Mouse (Mus musculus): Measurements from ENCODE around the gene Olfr839-ps1. TPM values are rescaled to one million over a fixed set of nuclear protein-coding genes. Genes with fewer than 3 reads are reported as not detected.

Olfr839-ps1 gene
- polyA plus RNA-seq (2012; rRNA removed): not detected in 2 replicates

GRCm38 (mm10) chr9:19177212-19177611 lies at the start of gene Olfr839-ps1:
TSS of gene Olfr839-ps1 (minus strand) at chr9:19177312.

GRCm38 (mm10) chr9:19136017-19136416 lies 41.1 kb downstream of the Olfr839-ps1 start, which contains the start of gene Olfr837:
TSS of gene Olfr837 (plus strand) at chr9:19136317.

GRCm38 (mm10) chr9:19120082-19120481 lies 57.0 kb downstream of the Olfr839-ps1 start, which contains the start of gene Olfr836:
TSS of gene Olfr836 (plus strand) at chr9:19120382.

Other genes with a start within 250 kb of the Olfr839-ps1 start
- not detected in 2 replicates for gene Olfr832, start 240.2 kb downstream of the Olfr839-ps1 start, polyA plus RNA-seq (2012; rRNA removed)
- gene Olfr834, start 189.3 kb downstream of the Olfr839-ps1 start, polyA plus RNA-seq (2012; rRNA removed): not detected in 2 replicates
- not detected in 2 replicates for gene Olfr835, start 144.6 kb downstream of the Olfr839-ps1 start, polyA plus RNA-seq (2012; rRNA removed)
- not detected in 2 replicates for gene Olfr836, start 56.9 kb downstream of the Olfr839-ps1 start, polyA plus RNA-seq (2012; rRNA removed)
- gene Olfr837, start 41.0 kb downstream of the Olfr839-ps1 start, polyA plus RNA-seq (2012; rRNA removed): not detected in 2 replicates
- gene Olfr843, start 74.7 kb upstream of the Olfr839-ps1 start, polyA plus RNA-seq (2012; rRNA removed): not detected in 2 replicates
- not detected in 2 replicates for gene Olfr844, start 139.0 kb upstream of the Olfr839-ps1 start, polyA plus RNA-seq (2012; rRNA removed)
- gene Olfr845, start 159.1 kb upstream of the Olfr839-ps1 start, polyA plus RNA-seq (2012; rRNA removed): not detected in 2 replicates
- gene Olfr846, start 186.7 kb upstream of the Olfr839-ps1 start, polyA plus RNA-seq (2012; rRNA removed): not detected in 2 replicates
- not detected in 2 replicates for gene Olfr847, start 201.4 kb upstream of the Olfr839-ps1 start, polyA plus RNA-seq (2012; rRNA removed)

Measured in central nervous system, embryonic 18 days (tissue).